Mouse (Mus musculus): Measurements from ENCODE around the gene Acad9.

Gene Acad9

DNA sequence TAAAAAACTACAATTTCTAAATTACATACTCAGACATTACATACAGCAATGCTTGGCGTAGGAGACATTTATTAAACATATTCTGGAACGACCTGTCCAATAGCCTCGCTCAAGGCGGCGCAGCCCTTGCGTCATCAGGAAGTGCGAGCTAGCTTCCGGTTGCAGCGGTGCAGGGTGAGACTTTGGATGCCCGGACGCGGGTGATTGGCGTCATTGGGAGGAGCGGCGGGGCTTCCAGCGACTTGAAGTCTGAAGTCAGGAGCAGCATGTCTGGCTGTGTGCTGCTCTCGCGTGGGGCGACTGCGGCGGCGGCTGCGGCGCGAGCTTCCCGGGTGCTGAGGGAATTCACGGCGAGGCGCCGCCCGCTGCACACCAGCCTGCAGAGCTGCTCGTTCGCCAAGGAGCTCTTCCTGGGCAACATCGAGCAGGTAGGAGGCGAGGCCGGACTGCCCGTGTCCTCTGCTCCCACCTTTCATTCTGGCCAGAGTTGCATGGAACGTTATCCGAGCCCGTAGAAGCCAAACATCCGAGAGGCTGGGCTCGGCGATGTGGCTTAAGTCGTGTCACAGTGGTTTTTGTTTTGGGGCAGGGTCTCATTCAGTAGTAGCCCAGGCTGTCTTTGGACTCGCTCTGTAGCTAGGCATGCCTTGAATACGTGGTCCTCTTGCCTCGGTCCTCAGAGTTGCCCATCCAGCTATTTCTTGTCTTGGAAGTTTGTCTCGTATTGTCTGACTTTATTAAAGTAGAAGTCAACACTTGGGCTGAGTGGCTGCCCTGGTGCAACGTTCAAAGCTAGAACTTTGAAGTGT is at the start of gene Acad9:
Gene Acad9 (plus strand): TSS at position 137 of the 809 bp plus-strand sequence.
- peak; percentile 91 for DNase-seq (ENCODE audit: low spot score)

DNA sequence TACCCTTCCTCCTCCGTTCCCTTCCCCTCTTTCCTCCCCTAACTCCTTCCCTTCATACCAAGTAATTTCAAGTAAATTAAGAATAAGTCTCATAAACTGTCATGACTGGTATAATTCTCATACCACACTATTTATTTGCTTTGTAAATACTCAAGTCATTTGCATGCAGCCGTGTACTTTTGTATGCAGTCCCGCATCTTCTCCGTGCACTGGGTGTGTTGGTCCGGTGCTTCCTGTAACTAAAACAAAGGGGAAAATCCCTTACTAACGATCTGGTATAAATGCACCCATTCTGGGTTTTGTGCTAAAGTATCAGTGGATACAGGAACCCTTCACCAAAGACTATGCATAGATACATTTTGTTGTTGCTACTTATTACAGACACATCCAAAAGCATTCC is 40.0 kb upstream of the Acad9 start:
- DNase-seq (ENCODE audit: low spot score), result no peak

DNA sequence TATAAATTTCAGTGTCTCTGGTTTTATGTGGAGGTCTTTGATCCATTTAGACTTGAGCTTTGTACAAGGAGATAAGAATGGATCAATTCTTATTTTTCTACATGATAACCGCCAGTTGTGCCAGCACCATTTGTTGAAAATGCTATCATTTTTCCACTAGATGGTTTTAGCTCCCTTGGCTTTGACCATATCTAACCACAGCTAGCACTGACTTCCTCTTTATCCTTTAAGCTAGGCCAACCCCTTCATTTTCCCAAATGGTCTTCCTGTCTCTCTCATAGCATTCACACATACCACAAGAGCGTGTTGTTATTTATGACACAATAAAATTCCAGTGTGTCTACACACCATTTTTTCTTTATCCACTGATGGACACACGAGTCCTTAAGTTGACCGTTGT is 35.8 kb upstream of the Acad9 start:
- no peak for DNase-seq (ENCODE audit: low spot score)

DNA sequence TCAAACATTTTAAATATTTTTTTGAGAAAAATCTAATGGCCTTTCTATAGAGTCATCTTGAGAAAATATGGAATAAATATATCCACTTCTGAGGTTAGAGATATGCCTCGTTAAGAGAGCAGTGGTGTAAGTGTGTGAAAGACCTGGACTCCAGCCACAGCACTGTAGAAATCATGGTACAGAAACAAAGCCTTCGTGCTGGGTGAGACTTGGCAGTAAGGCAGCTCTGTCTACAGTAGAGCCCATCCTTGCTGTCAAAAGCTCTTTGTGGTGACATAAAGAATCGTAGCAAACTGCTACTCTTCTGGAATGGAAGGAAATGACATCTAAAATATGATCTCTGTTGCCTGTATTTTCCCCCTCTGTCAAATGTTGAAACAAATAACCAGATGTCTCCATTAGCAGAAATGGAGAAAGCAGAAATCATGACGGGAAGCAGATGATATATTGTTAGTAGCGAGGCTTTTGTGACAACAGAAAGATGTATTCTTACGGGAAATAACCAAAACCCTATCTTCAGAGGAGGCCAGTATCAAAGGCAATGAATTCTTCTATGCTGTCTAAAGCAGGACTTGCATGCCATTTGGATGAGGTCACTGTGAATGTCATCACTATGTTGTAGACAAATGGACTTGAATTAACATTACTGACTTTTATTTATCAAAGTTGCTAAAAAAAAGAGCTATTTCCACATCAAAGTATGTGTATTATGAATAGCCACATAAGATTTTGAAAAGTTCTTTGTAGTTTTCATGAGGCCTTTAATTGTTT is 33.9 kb upstream of the Acad9 start:
- no peak for DNase-seq (ENCODE audit: low spot score)

DNA sequence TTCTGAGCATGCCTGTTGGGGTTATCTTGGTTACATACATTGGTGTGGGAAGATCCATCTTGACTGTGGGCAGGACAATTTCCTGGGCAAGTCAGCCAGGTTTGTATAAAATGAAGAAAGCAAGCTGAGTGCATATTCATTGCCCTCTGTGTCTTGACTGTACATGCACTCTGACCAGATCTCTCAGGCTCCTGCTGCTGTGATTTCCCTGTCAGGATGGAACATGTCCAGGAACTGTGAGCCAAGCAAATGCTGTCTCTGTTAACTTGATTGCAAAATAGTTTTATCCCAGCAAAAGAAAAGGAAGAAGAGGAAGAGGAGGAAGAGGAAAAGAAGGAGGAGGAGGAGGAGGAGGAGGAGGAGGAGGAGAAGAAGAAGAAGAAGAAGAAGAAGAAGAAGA is 21.3 kb upstream of the Acad9 start:
- no peak for DNase-seq (ENCODE audit: low spot score)

DNA sequence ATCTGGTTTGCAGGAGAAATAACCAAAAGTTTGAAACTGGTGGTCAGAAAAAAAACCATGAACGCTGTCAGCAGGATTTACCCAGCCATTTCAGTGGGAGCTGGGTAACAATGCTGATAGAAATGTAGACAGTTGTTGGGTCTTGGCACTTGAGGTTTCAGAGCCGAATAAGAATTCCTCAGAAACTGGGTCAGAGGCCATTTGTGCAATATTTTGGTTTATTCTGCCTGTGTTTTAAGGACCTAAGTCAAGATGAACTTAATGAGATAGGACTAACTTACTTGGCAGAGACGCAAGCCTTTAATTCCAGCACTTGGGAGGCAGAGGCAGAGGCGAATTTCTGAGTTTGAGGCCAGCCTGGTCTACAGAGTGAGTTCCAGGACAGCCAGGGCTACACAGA is 20.7 kb upstream of the Acad9 start:
- DNase-seq (ENCODE audit: low spot score), result no peak

DNA sequence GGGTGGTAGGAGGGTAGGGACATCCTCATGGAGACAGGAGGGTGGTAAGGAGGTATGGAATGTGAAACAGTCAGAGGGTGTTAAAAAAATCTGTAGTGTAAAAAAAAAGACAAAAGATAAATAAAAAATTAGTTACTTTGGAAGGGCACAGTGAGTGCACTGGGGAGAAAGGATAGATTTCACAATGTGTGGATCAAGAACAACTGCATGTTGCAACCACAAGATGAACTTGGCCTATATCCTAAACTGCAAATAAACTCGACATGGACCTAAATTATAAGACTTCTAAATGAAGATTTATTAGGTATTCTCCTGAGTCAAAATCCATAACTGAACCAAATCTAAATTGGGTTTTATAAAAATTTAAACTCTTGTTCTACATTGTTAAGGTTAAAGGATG is 16.7 kb upstream of the Acad9 start:
- DNase-seq (ENCODE audit: low spot score), result no peak

DNA sequence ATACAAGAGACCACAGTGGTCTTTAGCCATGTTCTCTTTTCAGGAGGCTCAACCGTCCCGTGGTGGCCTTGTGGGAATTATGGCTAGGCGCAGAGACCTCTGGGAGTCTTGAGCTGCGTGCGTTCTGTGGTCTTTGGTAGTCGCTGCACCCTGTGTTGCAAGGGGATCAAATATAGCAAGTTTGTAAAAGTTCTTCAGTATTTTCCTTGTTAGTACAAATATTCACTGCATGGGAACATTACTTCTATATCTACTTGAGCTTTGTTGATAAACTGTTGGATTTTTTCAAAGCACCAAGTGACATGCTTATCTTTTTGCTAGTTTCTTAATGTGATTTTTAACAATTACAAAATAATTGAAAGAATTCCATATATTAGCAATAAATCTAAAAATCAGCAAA is 12.3 kb upstream of the Acad9 start, which contains the start of gene Ccdc144b:
Gene Ccdc144b (minus strand): TSS at position 101 of the 400 bp plus-strand sequence.
- no peak for DNase-seq (ENCODE audit: low spot score)

DNA sequence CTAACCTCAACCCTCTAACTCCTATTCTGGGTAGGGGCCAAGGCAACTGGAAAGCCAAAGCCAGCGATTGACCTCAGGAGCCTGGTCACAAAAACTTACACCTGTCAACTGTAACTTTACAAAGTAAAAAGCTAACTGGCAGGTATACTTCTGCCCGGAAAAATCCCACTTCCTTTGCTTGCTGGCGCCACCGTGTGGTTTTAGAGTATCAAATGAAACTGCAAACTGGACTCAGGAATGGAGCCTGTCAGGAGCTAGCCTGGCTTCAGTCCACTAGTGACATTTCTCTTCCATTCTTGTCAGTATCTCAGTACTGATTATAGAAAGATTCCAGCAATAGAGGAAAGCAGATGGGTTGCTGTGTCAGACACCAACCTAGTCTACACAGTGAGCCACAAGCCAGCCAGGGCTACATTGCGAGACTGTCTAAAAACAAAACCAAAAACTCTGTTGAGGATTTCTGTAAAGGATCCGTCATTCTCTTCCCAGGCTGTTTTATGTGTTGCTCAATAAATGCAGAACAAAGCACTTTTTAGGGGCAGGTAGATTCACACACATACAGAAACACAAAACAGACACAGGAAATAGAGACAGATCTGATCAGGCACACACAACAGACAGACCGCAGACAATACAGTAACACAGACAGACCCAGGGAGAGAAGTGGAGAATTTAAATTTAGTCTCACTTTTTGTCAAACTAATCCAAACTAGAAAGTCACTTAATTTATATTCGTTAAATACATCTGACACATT is 5.5 kb upstream of the Acad9 start:
- DNase-seq (ENCODE audit: low spot score), result peak; percentile 16

DNA sequence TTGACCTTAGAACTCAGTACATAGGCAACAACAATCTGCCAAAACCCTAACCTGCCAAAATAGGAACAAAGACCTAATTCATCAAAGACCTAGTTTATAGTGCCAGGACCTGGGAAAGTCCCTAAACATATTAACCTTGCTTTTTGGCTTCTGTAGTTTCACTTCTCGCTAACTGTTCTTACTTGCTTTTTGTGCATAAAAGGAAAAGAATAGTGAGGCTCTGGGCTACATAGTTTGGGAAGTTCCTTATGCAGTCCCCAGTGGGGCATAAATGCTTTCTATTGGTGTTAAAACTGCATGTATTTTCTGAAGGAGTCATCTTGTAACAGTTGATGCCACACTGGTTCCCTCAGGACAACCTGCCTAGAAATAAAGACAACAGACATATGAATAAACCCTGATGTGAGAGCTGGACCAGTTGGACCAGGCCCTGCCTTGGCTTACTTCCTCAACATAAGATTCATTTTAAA is 1.2 kb upstream of the Acad9 start:
- no peak for DNase-seq (ENCODE audit: low spot score)

DNA sequence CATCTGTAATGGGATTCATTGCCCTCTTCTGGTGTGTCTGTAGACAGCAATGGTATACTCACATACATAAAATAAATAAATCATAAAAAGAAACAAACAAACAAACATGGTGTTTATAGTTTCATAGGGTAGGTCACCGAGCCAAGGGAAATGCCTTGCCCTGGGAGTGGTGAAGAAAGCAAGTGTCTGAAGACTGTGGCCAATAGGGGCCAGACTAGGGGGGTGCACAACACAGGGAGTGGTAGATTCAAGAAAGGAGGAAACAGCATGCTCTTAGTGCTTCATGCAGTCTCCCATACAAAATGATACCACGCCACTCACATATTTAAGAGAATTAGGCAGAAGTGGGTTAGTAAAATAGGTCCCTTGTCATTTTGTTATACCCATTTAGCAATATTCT is 613 bp upstream of the Acad9 start:
- no peak for DNase-seq (ENCODE audit: low spot score)

DNA sequence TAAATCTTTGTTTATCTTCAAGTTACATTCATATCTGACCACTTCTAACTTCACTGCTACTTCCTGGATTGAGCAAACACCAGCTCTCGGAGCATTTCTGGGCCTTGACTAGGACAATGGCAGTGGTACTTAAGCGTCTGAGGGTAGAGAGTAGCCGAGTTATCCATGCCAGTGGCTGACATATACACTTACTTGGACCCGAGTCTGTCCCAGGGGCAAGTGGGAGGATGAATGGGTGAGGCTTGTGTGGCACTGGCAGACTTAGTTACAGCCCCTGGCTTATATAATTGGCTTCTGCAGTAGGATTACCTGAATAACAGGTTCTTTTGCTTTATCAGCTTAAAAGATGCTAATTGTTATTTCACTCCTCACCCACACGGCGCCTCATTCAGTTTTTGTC is 2.0 kb downstream of the Acad9 start:
- no peak for DNase-seq (ENCODE audit: low spot score)

DNA sequence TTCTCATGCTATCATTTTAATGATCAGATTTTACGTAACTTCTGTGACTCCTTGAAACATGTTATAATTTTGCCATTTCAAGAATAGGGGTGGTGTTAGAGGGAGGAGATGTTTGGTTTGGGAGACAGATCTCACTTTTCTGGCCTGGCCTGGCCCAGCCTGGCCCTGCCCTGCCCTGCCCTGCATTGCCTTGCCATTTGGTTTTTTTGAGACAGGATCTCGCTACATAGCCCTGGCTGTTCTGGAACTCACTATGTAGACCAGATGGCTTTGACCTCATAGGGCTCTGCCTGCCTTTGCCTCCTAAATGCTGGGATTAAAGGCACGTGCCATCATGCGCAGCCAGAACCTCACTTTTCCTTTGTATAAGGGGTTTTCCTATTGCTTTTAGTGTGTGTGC is 4.7 kb downstream of the Acad9 start:
- no peak for DNase-seq (ENCODE audit: low spot score)

DNA sequence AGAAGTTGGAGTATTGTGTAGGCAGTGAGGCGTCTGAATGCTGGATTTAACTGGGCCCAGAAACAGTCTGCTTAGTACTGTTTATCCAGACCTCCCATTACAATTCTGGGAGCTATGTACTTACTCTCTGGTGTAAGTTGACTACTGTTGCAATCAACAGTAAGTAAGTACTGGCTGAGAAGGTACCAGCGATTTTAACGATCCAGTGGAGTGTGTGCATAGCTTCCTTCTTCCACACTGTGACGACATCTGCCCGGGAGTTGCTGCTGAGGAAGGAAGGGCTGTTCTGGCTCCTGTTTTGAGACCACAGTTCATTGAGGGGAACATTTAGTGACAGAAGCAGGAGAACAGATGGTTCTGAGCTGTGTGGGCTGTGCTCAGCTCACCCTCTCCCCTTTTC is 5.3 kb downstream of the Acad9 start:
- no peak for DNase-seq (ENCODE audit: low spot score)

DNA sequence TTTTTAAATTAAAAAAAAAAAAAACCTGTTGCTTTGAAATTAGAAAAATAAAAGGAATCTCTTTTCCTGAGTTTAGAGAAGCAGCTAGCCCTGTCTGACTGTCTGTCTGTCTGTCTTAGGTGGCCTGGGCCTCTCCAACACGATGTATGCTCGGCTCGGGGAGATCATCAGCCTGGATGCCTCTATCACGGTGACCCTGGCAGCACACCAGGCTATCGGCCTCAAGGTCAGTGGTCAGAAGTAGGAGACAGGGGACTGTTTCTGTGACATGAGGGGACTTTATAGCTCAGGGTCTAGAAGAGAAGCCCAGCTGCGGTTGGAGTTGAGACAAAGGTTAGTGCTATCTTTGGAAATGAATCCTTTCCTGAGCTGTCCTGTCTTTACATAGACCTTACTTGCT is 8.5 kb downstream of the Acad9 start:
- no peak for DNase-seq (ENCODE audit: low spot score)

DNA sequence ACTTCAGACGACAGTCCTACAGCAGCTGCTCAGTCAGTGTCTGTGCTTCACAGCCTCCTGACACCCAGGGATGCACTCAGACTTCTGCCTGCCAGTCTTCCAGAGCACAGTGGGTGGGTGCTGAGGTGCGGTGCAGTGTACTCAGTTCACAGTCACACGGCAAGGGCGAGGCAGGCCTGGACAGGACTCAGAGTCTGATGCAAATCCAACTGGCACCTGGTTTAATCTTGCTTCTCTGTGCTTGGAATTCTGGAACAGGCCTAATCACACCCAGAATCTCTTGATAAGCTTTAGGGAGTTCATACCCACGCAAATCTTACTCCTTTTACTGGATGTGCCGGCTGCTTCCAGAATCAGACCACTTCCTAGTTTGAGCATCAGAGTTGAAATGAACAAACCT is 9.7 kb downstream of the Acad9 start:
- no peak for DNase-seq (ENCODE audit: low spot score)

DNA sequence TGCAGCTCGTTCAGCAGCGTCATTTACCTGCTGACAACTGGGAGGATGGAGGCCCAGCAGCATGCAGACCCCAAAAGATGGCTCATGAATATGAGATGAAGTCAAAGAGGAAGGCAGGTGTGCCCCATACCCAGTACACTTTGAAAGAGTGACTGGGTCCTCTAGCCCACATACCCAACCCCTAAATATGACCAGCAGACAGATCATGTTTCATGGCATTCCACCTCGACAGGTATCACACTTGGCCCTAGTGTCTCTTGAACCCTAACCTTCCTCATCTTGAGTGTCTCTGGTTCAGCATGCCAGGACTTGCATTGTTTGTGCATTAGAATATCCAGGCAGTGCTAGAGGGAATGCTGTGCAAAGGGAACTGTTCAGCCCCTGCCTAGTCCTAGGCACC is 11.6 kb downstream of the Acad9 start:
- no peak for DNase-seq (ENCODE audit: low spot score)

DNA sequence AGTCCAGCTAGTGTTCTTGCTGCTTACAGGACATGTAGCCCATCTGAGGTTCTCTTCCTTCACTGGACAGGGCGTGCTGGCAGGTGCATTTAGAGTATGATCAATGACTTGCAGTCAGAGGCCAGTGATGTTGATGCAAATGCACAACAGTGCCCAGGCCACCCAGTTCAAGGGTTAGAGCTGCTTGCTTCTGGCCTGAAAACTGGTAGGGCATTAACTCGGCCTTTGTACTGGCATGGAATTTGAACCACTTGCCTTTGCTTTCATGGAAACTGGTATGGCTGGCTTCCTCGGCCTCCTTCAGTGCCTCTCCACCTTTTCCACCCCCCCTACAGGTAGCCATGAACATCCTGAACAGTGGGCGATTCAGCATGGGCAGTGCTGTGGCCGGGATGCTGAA is 14.1 kb downstream of the Acad9 start:
- no peak for DNase-seq (ENCODE audit: low spot score)

DNA sequence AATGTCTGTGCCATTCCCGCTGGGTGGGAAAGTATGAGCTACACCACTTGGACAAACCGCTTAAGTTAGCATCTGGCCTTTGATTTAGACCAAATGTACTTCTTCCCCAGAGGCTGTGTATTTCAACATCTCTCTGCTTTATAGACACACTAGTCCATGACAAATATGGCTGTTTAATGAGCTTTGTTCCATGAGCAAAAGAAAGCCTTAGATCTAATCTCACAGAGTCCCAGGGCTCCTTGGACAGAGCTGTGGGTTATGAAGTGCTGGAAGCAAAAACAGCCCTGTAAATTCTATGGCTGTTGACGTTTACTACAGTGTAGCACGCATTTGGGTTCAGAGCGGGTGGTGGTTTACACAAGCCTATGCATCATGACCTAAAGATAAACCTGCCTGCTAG is 15.0 kb downstream of the Acad9 start:
- DNase-seq (ENCODE audit: low spot score), result no peak

DNA sequence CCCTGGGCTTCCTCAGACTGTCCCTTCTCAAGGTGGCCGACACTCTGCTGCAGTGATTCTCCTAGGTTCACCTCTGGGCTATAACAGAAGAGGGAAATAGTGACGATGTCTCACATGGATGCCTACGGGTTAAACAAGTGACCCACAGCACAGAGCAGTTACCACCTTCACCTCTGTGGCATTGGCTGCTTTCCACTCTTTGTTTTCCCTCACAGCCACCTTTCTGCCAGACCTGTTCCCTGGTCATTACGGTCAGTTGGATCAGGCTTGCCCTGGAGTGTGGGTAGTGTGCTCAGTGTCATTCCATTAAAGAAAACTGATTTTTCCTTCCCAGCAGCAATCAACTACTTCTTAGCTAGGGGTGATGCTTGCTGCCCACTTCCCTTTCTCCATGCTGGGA is 17.1 kb downstream of the Acad9 start:
- DNase-seq (ENCODE audit: low spot score), result no peak

DNA sequence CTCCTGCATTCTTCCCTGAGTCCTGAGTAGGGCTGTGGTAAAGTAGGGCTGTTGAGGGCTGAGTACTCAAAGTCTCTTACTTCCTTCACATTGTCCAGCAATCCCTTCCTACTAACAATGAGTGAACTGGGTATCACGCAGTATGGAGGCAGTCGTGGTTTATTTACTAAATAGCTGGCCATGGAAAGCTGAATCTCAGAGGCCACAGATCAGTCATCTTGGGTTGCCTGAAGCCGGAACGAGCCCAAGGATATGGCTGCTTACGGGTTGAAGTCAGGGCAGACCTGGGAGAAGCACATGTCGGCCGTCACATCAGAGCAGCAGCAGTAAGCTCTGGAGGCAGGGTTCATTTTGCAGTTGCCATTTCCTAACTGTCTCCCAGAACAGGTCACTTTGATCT is 17.6 kb downstream of the Acad9 start:
- DNase-seq (ENCODE audit: low spot score), result no peak

DNA sequence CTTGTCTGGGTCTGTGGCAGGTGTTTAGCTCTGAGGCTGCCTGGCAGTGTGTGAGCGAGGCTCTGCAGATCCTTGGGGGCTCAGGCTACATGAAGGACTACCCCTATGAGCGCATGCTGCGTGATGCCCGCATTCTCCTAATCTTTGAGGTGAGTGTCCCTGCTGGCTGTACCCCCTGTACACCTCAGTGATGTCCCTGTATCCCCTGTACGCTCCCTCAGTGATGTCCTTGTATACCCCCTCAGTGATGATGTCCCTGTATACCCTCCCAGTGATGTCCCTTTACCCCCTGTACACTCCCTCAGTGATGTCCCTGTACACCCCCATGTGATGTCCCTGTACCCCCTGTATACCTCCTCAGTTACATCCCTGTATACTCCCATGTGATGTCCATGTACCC is 19.6 kb downstream of the Acad9 start:
- no peak for DNase-seq (ENCODE audit: low spot score)

DNA sequence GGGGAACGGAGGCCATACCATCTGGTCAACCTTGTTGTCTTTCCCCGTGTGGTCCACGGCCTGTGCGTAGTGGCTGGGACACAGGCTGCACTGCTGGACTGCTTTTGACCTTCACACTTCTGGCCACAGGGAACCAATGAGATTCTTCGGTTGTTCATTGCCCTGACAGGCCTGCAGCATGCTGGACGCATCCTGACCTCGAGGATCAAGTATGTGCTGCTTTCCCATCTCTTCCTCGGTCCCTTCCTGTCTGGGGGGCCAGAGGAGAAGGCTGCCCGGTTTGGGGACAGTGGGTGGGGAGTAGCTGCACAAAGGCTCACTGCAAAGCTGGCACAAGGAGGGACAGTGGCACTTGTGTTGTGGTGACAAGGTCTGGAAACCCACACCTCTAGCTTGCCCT is 21.8 kb downstream of the Acad9 start:
- no peak for DNase-seq (ENCODE audit: low spot score)
